Mouse (Mus musculus) ES-Bruce4 (cell line): Measurements from ENCODE around the gene Tnnt2.

ENCODE experiments used
- CTCF ChIP-seq: IDR thresholded peaks from one replicate; pipeline ENCODE4 v1.8.1; 2011; ENCODE audit warnings: low read depth, low read length
- EP300 ChIP-seq: IDR thresholded peaks from 2 replicates; pipeline ENCODE4 v1.6.1; 2011; ENCODE audit warnings: low read depth, low read length; ENCODE audit not compliant: insufficient read depth
- POLR2A ChIP-seq: IDR thresholded peaks from one replicate; pipeline ENCODE4 v1.8.1; 2011; ENCODE audit warnings: low read length; ENCODE audit not compliant: insufficient read depth

- TF ChIP-seq CTCF: no peak
- no peak for TF ChIP-seq POLR2A
- TF ChIP-seq EP300: no peak
These were observed 23.1 kb upstream of the Tnnt2 start for GRCm38 (mm10) chr1:135813071-135813470.
